In the genomic region with DNA sequence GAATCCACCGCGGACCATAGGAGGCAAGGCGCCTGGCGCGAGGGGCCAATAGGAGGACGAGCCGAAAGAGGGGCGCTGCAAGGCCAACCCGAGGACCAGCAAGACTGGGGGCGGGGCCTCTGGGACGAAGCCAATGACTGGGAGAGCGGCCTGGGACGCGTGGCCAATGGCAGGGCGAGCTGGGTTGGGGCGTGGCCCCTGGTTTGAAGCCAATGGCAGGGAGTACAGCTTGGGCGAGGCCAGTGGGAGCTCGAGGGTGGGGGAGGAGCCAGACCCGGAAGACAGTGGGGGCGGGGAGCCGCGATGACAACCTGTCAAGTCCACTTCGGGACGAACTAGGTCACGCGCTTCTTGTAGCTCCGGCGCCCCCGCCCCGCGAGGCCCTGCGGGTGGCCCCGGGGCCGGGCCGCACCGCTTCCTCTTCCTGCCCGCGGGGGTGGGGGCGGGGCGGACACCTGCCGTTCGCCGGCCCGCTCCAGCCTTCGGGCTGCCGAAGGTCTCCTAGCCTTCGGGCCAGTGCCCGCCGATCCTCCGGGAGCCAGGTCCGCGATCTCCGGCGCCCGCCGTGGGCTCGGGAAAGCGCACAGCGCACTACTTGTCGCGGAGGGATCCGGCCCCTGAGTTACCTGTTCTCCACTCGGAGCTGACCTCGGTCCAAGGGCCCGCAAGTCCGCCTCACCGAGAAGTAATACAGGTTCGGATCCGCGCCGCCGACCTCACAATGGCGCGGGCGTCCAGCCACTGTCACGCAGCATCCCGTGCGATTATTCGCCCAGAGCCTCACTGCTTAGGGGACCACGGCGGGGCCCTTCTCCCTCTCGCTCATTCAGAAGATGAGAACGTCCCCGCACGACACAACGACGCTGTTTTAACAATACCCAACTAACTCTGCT, we compare ENCODE assay signal across 8 mouse cellular contexts. TPM values are rescaled to one million over a fixed set of nuclear protein-coding genes. Genes with fewer than 3 reads are reported as not detected.
A peak's percentile ranks its signal among the peaks of the same experiment; 100 is the strongest.
DNase-seq lines count a peak whose midpoint lies in the region; ATAC-seq and TF ChIP-seq lines count a peak whose summit lies in the region.

No protein-coding gene starts in this region.

- TF ChIP-seq POLR2A in bone marrow, adult 2 months (IDR thresholded peaks at IDR 0.05; ENCODE audit: borderline replicate concordance, control insufficient read depth, low read depth, low read length) = peak; percentile 63
- TF ChIP-seq POLR2A in limb, embryonic 14.5 days (IDR thresholded peaks at IDR 0.05; ENCODE audit: borderline replicate concordance, extremely low read depth, insufficient read depth, insufficient read length) = 0 out of 2 replicates have a peak, but pooled peaks have one; percentile 53

- ATAC-seq in embryonic facial prominence, embryonic 15.5 days (ENCODE audit: insufficient number of reproducible peaks, low FRiP score, low TSS enrichment, low read depth) = peak; percentile 100
- ATAC-seq in limb, embryonic 14.5 days (ENCODE audit: low FRiP score, low read depth) = peak; percentile 99
- ATAC-seq in midbrain, postnatal 0 days (ENCODE audit: low FRiP score) = peak; percentile 99

- peak overlapping the region; percentile 85 for H3K4me3 ChIP-seq in bone marrow, adult 2 months (replicated peaks; ENCODE audit: control insufficient read depth, low read depth, low read length)
- H3K4me3 ChIP-seq in embryonic facial prominence, embryonic 15.5 days (replicated peaks) = peak overlapping the region; percentile 88
- peak overlapping the region; percentile 75 for H3K4me3 ChIP-seq in limb, embryonic 14.5 days (replicated peaks; ENCODE audit: low read length)
- peak overlapping the region; percentile 66 for H3K4me3 ChIP-seq in midbrain, postnatal 0 days (ENCODE audit: low read depth, low read length)

- no peaks in the 10 kb centered on the region for H3K36me3 ChIP-seq in embryonic facial prominence, embryonic 15.5 days
- H3K36me3 ChIP-seq in limb, embryonic 14.5 days (ENCODE audit: control insufficient read depth, insufficient read depth, low read length) = no peaks in the 10 kb centered on the region
- H3K36me3 ChIP-seq in midbrain, postnatal 0 days (ENCODE audit: insufficient read depth, low read length) = no peaks in the 10 kb centered on the region

- H3K27me3 ChIP-seq in embryonic facial prominence, embryonic 15.5 days = no peaks in the 10 kb centered on the region
- no peaks in the 10 kb centered on the region for H3K27me3 ChIP-seq in limb, embryonic 14.5 days (ENCODE audit: control insufficient read depth, insufficient read depth, low read length)
- H3K27me3 ChIP-seq in midbrain, postnatal 0 days (ENCODE audit: insufficient read depth, low read length) = no peaks in the 10 kb centered on the region

- under 1% methylated on average over 87 of the region's 87 CpGs for WGBS in bone marrow, adult 2 months
- WGBS in embryonic facial prominence, embryonic 15.5 days = under 1% methylated on average over 80 of the region's 87 CpGs
- WGBS in limb, embryonic 14.5 days = 2% methylated on average over 45 of the region's 87 CpGs
- WGBS in midbrain, postnatal 0 days = under 1% methylated on average over 66 of the region's 87 CpGs

- peak overlapping the region; percentile 100 for H3K27ac ChIP-seq in bone marrow, adult 2 months (ENCODE audit: control insufficient read depth, insufficient read depth, low read depth, low read length, poor library complexity)
- H3K27ac ChIP-seq in embryonic facial prominence, embryonic 15.5 days (replicated peaks) = peak overlapping the region; percentile 94
- H3K27ac ChIP-seq in limb, embryonic 14.5 days (replicated peaks; ENCODE audit: low read depth, low read length) = peak overlapping the region; percentile 88
- peak overlapping the region; percentile 98 for H3K27ac ChIP-seq in midbrain, postnatal 0 days (ENCODE audit: low read depth, low read length)

- TF ChIP-seq CTCF in bone marrow, adult 2 months (IDR thresholded peaks at IDR 0.05; ENCODE audit: control insufficient read depth, insufficient read depth, low read length) = no peak
- peak; percentile 40 for TF ChIP-seq CTCF in midbrain, postnatal 0 days (IDR thresholded peaks at IDR 0.05)

- H3K9ac ChIP-seq in embryonic facial prominence, embryonic 15.5 days = peak overlapping the region; percentile 63
- peak overlapping the region; percentile 71 for H3K9ac ChIP-seq in limb, embryonic 14.5 days (ENCODE audit: low read depth, low read length, severe bottlenecking)
- peak overlapping the region; percentile 79 for H3K9ac ChIP-seq in midbrain, postnatal 0 days (replicated peaks; ENCODE audit: low read length, poor library complexity, severe bottlenecking)

- H3K4me2 ChIP-seq in embryonic facial prominence, embryonic 15.5 days (replicated peaks) = peak overlapping the region; percentile 65
- H3K4me2 ChIP-seq in limb, embryonic 14.5 days (replicated peaks; ENCODE audit: low read depth, low read length, severe bottlenecking) = peak overlapping the region; percentile 56
- peak overlapping the region; percentile 69 for H3K4me2 ChIP-seq in midbrain, postnatal 0 days (ENCODE audit: low read depth, low read length, poor library complexity, severe bottlenecking)

- peak; percentile 100 for DNase-seq in 416B (ENCODE audit: low read depth)
- DNase-seq in heart, adult 8-10 months (ENCODE audit: low spot score) = peak; percentile 99
- DNase-seq in kidney, adult 9 months = peak; percentile 100
- peak; percentile 100 for DNase-seq in limb, embryonic 14.5 days (ENCODE audit: low spot score)
- DNase-seq in midbrain, postnatal 0 days (ENCODE audit: low spot score) = peak; percentile 100
- DNase-seq in spleen, postnatal 14 days (ENCODE audit: low spot score in 2 of 2) = peak; percentile 99

- H3K9me3 ChIP-seq in embryonic facial prominence, embryonic 15.5 days (replicated peaks) = no peaks in the 10 kb centered on the region
- H3K9me3 ChIP-seq in limb, embryonic 14.5 days (ENCODE audit: control insufficient read depth, low read length) = no peaks in the 10 kb centered on the region
- no peaks in the 10 kb centered on the region for H3K9me3 ChIP-seq in midbrain, postnatal 0 days (ENCODE audit: low read length)

- H3K4me1 ChIP-seq in bone marrow, adult 2 months (ENCODE audit: control insufficient read depth, insufficient read depth, low read length) = no peaks in the 10 kb centered on the region
- H3K4me1 ChIP-seq in embryonic facial prominence, embryonic 15.5 days = peaks cover 16% of the 10 kb centered on the region; the same call in 1 of the 2 replicates
- H3K4me1 ChIP-seq in limb, embryonic 14.5 days (ENCODE audit: control insufficient read depth, insufficient read depth, low read length) = 0 out of 2 replicates have a peak, but pooled peaks cover 7% of the 10 kb centered on the region
- H3K4me1 ChIP-seq in midbrain, postnatal 0 days (ENCODE audit: insufficient read depth, low read length) = no peaks in the 10 kb centered on the region

RNA-seq across cellular contexts. Expression of a gene that starts 13.9 kb away (rescaled TPM):
- polyA plus RNA-seq in bone marrow, adult 2 months (2011; ENCODE audit: insufficient read depth, insufficient read length, low replicate concordance, missing spikeins) = not detected in 2 replicates
- not detected in 2 replicates for polyA plus RNA-seq in embryonic facial prominence, embryonic 15.5 days (2015; fragmentation: Nextera tagmentation; extraction: Ambion mirVana)
- under 1 TPM in 1 of 4 experiments, not detected in 3; 0.12 TPM for total RNA-seq in heart, adult 8-10 months (2022)
- polyA plus RNA-seq in limb, embryonic 14.5 days (2012; rRNA removed) = 0.04 TPM in 1 of 2 replicates, not detected in the other
- polyA plus RNA-seq in limb, embryonic 14.5 days (2014; fragmentation: Nextera tagmentation; extraction: Ambion mirVana) = 0.12 TPM in 1 of 2 replicates, not detected in the other
- not detected in 2 replicates for total RNA-seq in midbrain, postnatal 0 days (2014; rRNA removed)
- not detected in 2 replicates for polyA plus RNA-seq in midbrain, postnatal 0 days (2015; fragmentation: Nextera tagmentation; extraction: Ambion mirVana)

RNA-seq across cellular contexts. Expression of a gene that starts 31.2 kb away (rescaled TPM):
- 20.8 and 28.5 TPM in 2 replicates for polyA plus RNA-seq in bone marrow, adult 2 months (2011; ENCODE audit: insufficient read depth, insufficient read length, low replicate concordance, missing spikeins)
- polyA plus RNA-seq in embryonic facial prominence, embryonic 15.5 days (2015; fragmentation: Nextera tagmentation; extraction: Ambion mirVana) = 13.6 and 16.6 TPM in 2 replicates
- 10 to 100 TPM; 40.1 to 47.0 (median 44.4) TPM for total RNA-seq in heart, adult 8-10 months (2022)
- 26.5 and 30.4 TPM in 2 replicates for polyA plus RNA-seq in limb, embryonic 14.5 days (2012; rRNA removed)
- polyA plus RNA-seq in limb, embryonic 14.5 days (2014; fragmentation: Nextera tagmentation; extraction: Ambion mirVana) = 19.8 and 24.6 TPM in 2 replicates
- 49.4 and 61.4 TPM in 2 replicates for total RNA-seq in midbrain, postnatal 0 days (2014; rRNA removed)
- 7.9 and 11.6 TPM in 2 replicates for polyA plus RNA-seq in midbrain, postnatal 0 days (2015; fragmentation: Nextera tagmentation; extraction: Ambion mirVana)

Comparison
In these comparisons a context has a peak if more than half of its experiments do, and no peak if none do; other contexts are left out.
1. Peak in every context shown above with its lines: DNase-seq, ATAC-seq, H3K4me3 ChIP-seq and H3K27ac ChIP-seq.